Mouse (Mus musculus) liver, embryonic 11.5 days (tissue): ENCODE results near the gene Zfp503. TPM values are rescaled to one million over a fixed set of nuclear protein-coding genes. Genes with fewer than 3 reads are reported as not detected.

Experiments used
- ATAC-seq: fragments of 200-750 bp; cut with Nextera tagmentation; replicated peaks from 2 replicates; pipeline ENCODE4 v1.8.0; 2017; ENCODE audit warnings: moderate number of reproducible peaks, mild to moderate bottlenecking, moderate TSS enrichment, moderate library complexity; ENCODE audit not compliant: low FRiP score
- DNase-seq: peaks from one replicate; pipeline ENCODE4 v3.0.0-alpha.2; 2017; ENCODE audit warnings: low spot score
- H3K27ac ChIP-seq: fragments of 300-500 bp; sonication (generic); 2 replicates; pipeline ENCODE4 v1.5.1; 2014; ENCODE audit warnings: mild to moderate bottlenecking, low read depth, low read length, control low read depth
- H3K27me3 ChIP-seq: fragments of 300-500 bp; sonication (generic); replicated peaks from 2 replicates; pipeline ENCODE4 v1.6.1; 2014; ENCODE audit warnings: low read length, mixed read lengths; ENCODE audit not compliant: control insufficient read depth, insufficient read depth
- H3K36me3 ChIP-seq: fragments of 300-500 bp; sonication (generic); 2 replicates; pipeline ENCODE4 v1.6.1; 2014; ENCODE audit warnings: mild to moderate bottlenecking, low read length, moderate library complexity, mixed read lengths; ENCODE audit not compliant: control insufficient read depth, insufficient read depth
- H3K4me1 ChIP-seq: fragments of 300-500 bp; sonication (generic); replicated peaks from 2 replicates; pipeline ENCODE4 v1.6.1; 2014; ENCODE audit warnings: low read length, mixed read lengths; ENCODE audit not compliant: control insufficient read depth, insufficient read depth
- H3K4me2 ChIP-seq: fragments of 300-500 bp; sonication (generic); 2 replicates; pipeline ENCODE4 v1.6.1; 2014; ENCODE audit warnings: mild to moderate bottlenecking, control low read depth, moderate library complexity
- H3K4me3 ChIP-seq: fragments of 300-500 bp; sonication (generic); 2 replicates; pipeline ENCODE4 v1.5.1; 2014; ENCODE audit warnings: low read depth, low read length, control low read depth
- H3K9ac ChIP-seq: fragments of 300-500 bp; sonication (generic); 2 replicates; pipeline ENCODE4 v1.6.1; 2014; ENCODE audit warnings: low read depth, low read length, control low read depth
- H3K9me3 ChIP-seq: fragments of 300-500 bp; sonication (generic); 2 replicates; pipeline ENCODE4 v1.6.1; 2016; ENCODE audit warnings: low read length, inconsistent platforms, mixed read lengths; ENCODE audit not compliant: control insufficient read depth
- WGBS: fragments of 180-500 bp; shearing (Covaris S2); extraction: QIAGEN DNeasy Blood & Tissue Kit; methylation state at CpG from one replicate; pipeline ENCODE4 v1.1.7; 2014; 5-methylcytosine and 5-hydroxymethylcytosine counted together
- polyA plus RNA-seq: library from polyadenylated mRNA; unstranded; fragments of >200 nt; fragmentation: Nextera tagmentation; extraction: Ambion mirVana; gene quantifications from 2 replicates; pipeline ENCODE4 v1.2.1, GENCODE M21; 2014

Zfp503 gene
- polyA plus RNA-seq, 1 experiment from 2014 or later, result 4.1 TPM

GRCm38 (mm10) chr14:22019252-22019948, 30.0 kb upstream of the Zfp503 start, which contains the start of gene Lrmda:
Gene Lrmda, plus strand, starts transcription at chr14:22019712.
- peak; percentile 88 for ATAC-seq
- Histone ChIP-seq H3K9me3 (no peaks in the 10 kb centered on the region), H3K27ac (no peak within 1 kb of the TSS), H3K27me3 (peaks cover 12% of the 10 kb centered on the region), H3K9ac (peak within 1 kb of the TSS; percentile 68), H3K4me2 (peak within 1 kb of the TSS; percentile 92), H3K36me3 (no peaks in the 10 kb centered on the region), H3K4me1 (no peaks in the 10 kb centered on the region; the same call in 1 of the 2 replicates), H3K4me3 (peak within 1 kb of the TSS; percentile 48)
- 2% methylated on average over 33 of the region's 33 CpGs for WGBS
- DNase-seq, result peak; percentile 71

- Histone ChIP-seq H3K4me2 (no peak overlapping the region), H3K9me3 (no peaks in the 10 kb centered on the region), H3K9ac (no peak overlapping the region), H3K27me3 (peaks cover 12% of the 10 kb centered on the region), H3K27ac (no peak overlapping the region), H3K36me3 (no peaks in the 10 kb centered on the region), H3K4me1 (no peaks in the 10 kb centered on the region; the same call in 1 of the 2 replicates), H3K4me3 (no peak overlapping the region)
- DNase-seq (no peak), ATAC-seq (no peak)
- 58% methylated on average over 5 of the region's 5 CpGs for WGBS
Observed at GRCm38 (mm10) chr14:22017011-22017410, 27.6 kb upstream of the Zfp503 start.

- H3K4me3 ChIP-seq, result no peak overlapping the region
- ATAC-seq (no peak), DNase-seq (no peak)
- H3K4me2 ChIP-seq, result no peak overlapping the region
- no peak overlapping the region for H3K27ac ChIP-seq
- H3K36me3 ChIP-seq, result no peaks in the 10 kb centered on the region
- H3K9ac ChIP-seq, result no peak overlapping the region
- WGBS, result 27% methylated on average over 4 of the region's 4 CpGs
- no peaks in the 10 kb centered on the region; the same call in 1 of the 2 replicates for H3K4me1 ChIP-seq
- no peaks in the 10 kb centered on the region for H3K9me3 ChIP-seq
- peaks cover 12% of the 10 kb centered on the region for H3K27me3 ChIP-seq
Observed at GRCm38 (mm10) chr14:22014781-22015180, 25.4 kb upstream of the Zfp503 start.

- WGBS, result 71% methylated on average over 5 of the region's 5 CpGs
- Histone ChIP-seq H3K4me1 (no peaks in the 10 kb centered on the region; the same call in 1 of the 2 replicates), H3K9me3 (no peaks in the 10 kb centered on the region), H3K36me3 (no peaks in the 10 kb centered on the region), H3K4me2 (no peak overlapping the region), H3K27me3 (peaks cover 12% of the 10 kb centered on the region), H3K4me3 (no peak overlapping the region), H3K27ac (no peak overlapping the region), H3K9ac (no peak overlapping the region)
- no peak for ATAC-seq
- DNase-seq, result no peak
Observed at GRCm38 (mm10) chr14:22014315-22014714, 24.9 kb upstream of the Zfp503 start.

- DNase-seq (no peak), ATAC-seq (no peak)
- Histone ChIP-seq H3K27ac (no peak overlapping the region), H3K9me3 (no peaks in the 10 kb centered on the region), H3K36me3 (no peaks in the 10 kb centered on the region), H3K27me3 (peaks cover 10% of the 10 kb centered on the region; the same call in 1 of the 2 replicates), H3K9ac (no peak overlapping the region), H3K4me2 (no peak overlapping the region), H3K4me3 (no peak overlapping the region), H3K4me1 (no peaks in the 10 kb centered on the region)
- 85% methylated on average over 6 of the region's 6 CpGs for WGBS
Observed at GRCm38 (mm10) chr14:22007006-22007405, 17.6 kb upstream of the Zfp503 start.

GRCm38 (mm10) chr14:22004943-22005342, 15.5 kb upstream of the Zfp503 start:
- Histone ChIP-seq H3K36me3 (no peaks in the 10 kb centered on the region), H3K27ac (no peak overlapping the region), H3K9ac (no peak overlapping the region), H3K9me3 (no peaks in the 10 kb centered on the region), H3K27me3 (peaks cover 10% of the 10 kb centered on the region; the same call in 1 of the 2 replicates), H3K4me2 (no peak overlapping the region), H3K4me3 (no peak overlapping the region), H3K4me1 (no peaks in the 10 kb centered on the region)
- DNase-seq, result no peak
- ATAC-seq, result no peak
- 64% methylated on average over 4 of the region's 4 CpGs for WGBS

- H3K4me3 ChIP-seq, result no peak overlapping the region
- H3K4me1 ChIP-seq, result no peaks in the 10 kb centered on the region
- H3K4me2 ChIP-seq, result no peak overlapping the region
- ATAC-seq (no peak), DNase-seq (no peak)
- no peak overlapping the region for H3K27ac ChIP-seq
- no peaks in the 10 kb centered on the region for H3K36me3 ChIP-seq
- H3K9ac ChIP-seq, result no peak overlapping the region
- H3K9me3 ChIP-seq, result no peaks in the 10 kb centered on the region
- H3K27me3 ChIP-seq, result peaks cover 10% of the 10 kb centered on the region; the same call in 1 of the 2 replicates
- WGBS, result 79% methylated on average over 4 of the region's 4 CpGs
Observed at GRCm38 (mm10) chr14:22003631-22004030, 14.2 kb upstream of the Zfp503 start.

GRCm38 (mm10) chr14:22003231-22003630, 13.8 kb upstream of the Zfp503 start:
- H3K27ac ChIP-seq, result no peak overlapping the region
- WGBS, result 47% methylated on average over 1 of the region's 1 CpGs

GRCm38 (mm10) chr14:21999588-21999987, 10.2 kb upstream of the Zfp503 start:
- Histone ChIP-seq H3K4me3 (no peak overlapping the region), H3K27ac (no peak overlapping the region), H3K9me3 (no peaks in the 10 kb centered on the region), H3K27me3 (peaks cover 20% of the 10 kb centered on the region), H3K36me3 (no peaks in the 10 kb centered on the region), H3K4me1 (peaks cover 3% of the 10 kb centered on the region), H3K9ac (no peak overlapping the region), H3K4me2 (no peak overlapping the region)
- DNase-seq (no peak), ATAC-seq (no peak)
- 66% methylated on average over 4 of the region's 4 CpGs for whole genome bisulfite sequencing

More at GRCm38 (mm10) chr14:22003231-22003630, 13.8 kb upstream of the Zfp503 start:
- no peak overlapping the region for H3K4me2 ChIP-seq
- no peaks in the 10 kb centered on the region for H3K9me3 ChIP-seq
- peaks cover 10% of the 10 kb centered on the region; the same call in 1 of the 2 replicates for H3K27me3 ChIP-seq
- no peak for DNase-seq
- no peaks in the 10 kb centered on the region for H3K4me1 ChIP-seq
- no peak overlapping the region for H3K9ac ChIP-seq
- no peak overlapping the region for H3K4me3 ChIP-seq
- no peaks in the 10 kb centered on the region for H3K36me3 ChIP-seq
- ATAC-seq, result no peak
